Mouse (Mus musculus): ENCODE data around the gene Arntl2.

GRCm38 (mm10) chr6:146793527-146793926, 2.3 kb upstream of the Arntl2 start:
- TF ChIP-seq ZNF384 (IDR thresholded peaks at IDR 0.05; ENCODE audit: low read depth, low read length) (no peak), HCFC1 (IDR thresholded peaks at IDR 0.05; ENCODE audit: borderline replicate concordance, insufficient read depth, low read length) (no peak), CHD2 (IDR thresholded peaks at IDR 0.05; ENCODE audit: low read depth, low read length) (no peak; the same call in 1 of the 2 replicates), ZC3H11A (IDR thresholded peaks at IDR 0.05; ENCODE audit: borderline replicate concordance, low read depth, low read length) (no peak), MAFK (IDR thresholded peaks at IDR 0.05; ENCODE audit: insufficient read depth, low read depth, low read length) (no peak)
